Mouse (Mus musculus) forebrain, embryonic 12.5 days (tissue): Measurements from ENCODE around the gene Dach2. TPM values are rescaled to one million over a fixed set of nuclear protein-coding genes. Genes with fewer than 3 reads are reported as not detected.

Experiments used
- ATAC-seq: fragments of 200-750 bp; cut with Nextera tagmentation; 2 replicates; pipeline ENCODE4 v1.8.0; 2017; ENCODE audit warnings: moderate TSS enrichment; ENCODE audit not compliant: low FRiP score
- H3K27ac ChIP-seq: fragments of 300-500 bp; sonication (generic); 2 replicates; pipeline ENCODE4 v1.5.1; 2016; ENCODE audit warnings: mild to moderate bottlenecking
- H3K27me3 ChIP-seq: fragments of 300-500 bp; sonication (generic); 2 replicates; pipeline ENCODE4 v1.6.1; 2016; ENCODE audit warnings: mild to moderate bottlenecking
- H3K36me3 ChIP-seq: fragments of 300-500 bp; sonication (generic); replicated peaks from 2 replicates; pipeline ENCODE4 v1.6.1; 2016; ENCODE audit warnings: mild to moderate bottlenecking
- H3K4me1 ChIP-seq: fragments of 300-500 bp; sonication (generic); 2 replicates; pipeline ENCODE4 v1.6.1; 2016
- H3K4me2 ChIP-seq: fragments of 300-500 bp; sonication (generic); 2 replicates; pipeline ENCODE4 v1.6.1; 2016; ENCODE audit warnings: mild to moderate bottlenecking, moderate library complexity
- H3K4me3 ChIP-seq: fragments of 300-500 bp; sonication (generic); replicated peaks from 2 replicates; pipeline ENCODE4 v1.5.1; 2016; ENCODE audit warnings: mild to moderate bottlenecking
- H3K9ac ChIP-seq: fragments of 300-500 bp; sonication (generic); 2 replicates; pipeline ENCODE4 v1.6.1; 2016; ENCODE audit warnings: mild to moderate bottlenecking
- H3K9me3 ChIP-seq: fragments of 300-500 bp; sonication (generic); 2 replicates; pipeline ENCODE4 v1.6.1; 2016
- WGBS: fragments of 180-500 bp; shearing (Covaris S2); methylation state at CpG from one replicate; pipeline ENCODE4 v1.1.7; 2016; 5-methylcytosine and 5-hydroxymethylcytosine counted together
- polyA plus RNA-seq: library from polyadenylated mRNA; unstranded; fragments of >200 nt; fragmentation: Nextera tagmentation; extraction: Ambion mirVana; gene quantifications from 2 replicates; pipeline ENCODE4 v1.2.1, GENCODE M21; 2016

The Dach2 gene
- polyA plus RNA-seq, 1 experiment from 2014 or later = 10.3 TPM

DNA sequence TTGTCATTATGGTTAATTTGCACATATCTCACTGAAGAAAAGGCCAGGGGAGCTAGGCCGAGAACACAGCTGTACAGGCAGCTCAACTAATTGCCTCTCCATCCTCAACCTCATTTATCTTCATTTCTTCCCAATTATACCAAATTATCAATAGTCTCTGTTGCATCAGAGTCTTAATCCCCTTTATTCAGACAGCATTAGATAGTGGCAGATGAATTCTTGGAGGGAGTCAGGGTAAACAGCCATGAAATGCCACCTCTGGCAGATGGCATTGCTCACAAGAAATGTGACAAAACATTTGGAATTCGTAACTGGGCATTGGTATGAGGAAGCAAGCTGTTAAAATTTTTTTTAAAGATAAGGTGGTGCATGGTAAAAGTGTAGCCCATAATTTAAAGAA is 389.9 kb downstream of the Dach2 start:
- no peak overlapping the region for H3K27ac ChIP-seq
- no peak overlapping the region for H3K9ac ChIP-seq
- no peak for ATAC-seq
- H3K4me2 ChIP-seq = no peak overlapping the region
- H3K4me1 ChIP-seq = no peaks in the 10 kb centered on the region
- H3K9me3 ChIP-seq = no peaks in the 10 kb centered on the region
- no peaks in the 10 kb centered on the region for H3K27me3 ChIP-seq
- H3K4me3 ChIP-seq = no peak overlapping the region
- H3K36me3 ChIP-seq = no peaks in the 10 kb centered on the region
- WGBS = 57% methylated on average over 2 of the region's 2 CpGs

DNA sequence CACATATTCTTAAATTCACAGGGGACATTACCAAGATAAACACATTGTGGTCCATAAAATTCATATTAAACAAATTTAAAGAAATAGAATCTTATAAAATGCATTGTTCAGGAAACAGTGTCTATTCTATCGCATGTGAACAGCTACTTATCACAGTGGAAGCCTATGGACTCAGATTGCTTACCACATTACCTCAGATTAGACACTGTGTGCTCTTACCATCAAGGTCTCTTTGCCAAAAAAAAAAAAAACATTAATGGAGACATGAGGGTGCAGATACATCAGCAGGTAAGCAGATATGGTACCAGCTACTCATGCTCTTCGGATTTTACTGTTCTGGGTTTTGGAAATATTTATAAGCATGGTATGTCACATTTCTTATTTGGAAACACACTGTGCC is 415.1 kb downstream of the Dach2 start:
- H3K27ac ChIP-seq = no peak overlapping the region
- no peak for ATAC-seq
- H3K4me3 ChIP-seq = no peak overlapping the region
- no peak overlapping the region for H3K4me2 ChIP-seq
- no peaks in the 10 kb centered on the region for H3K9me3 ChIP-seq
- H3K36me3 ChIP-seq = no peaks in the 10 kb centered on the region
- WGBS = 89% methylated on average over 2 of the region's 2 CpGs
- H3K4me1 ChIP-seq = no peaks in the 10 kb centered on the region
- no peaks in the 10 kb centered on the region for H3K27me3 ChIP-seq
- no peak overlapping the region for H3K9ac ChIP-seq

DNA sequence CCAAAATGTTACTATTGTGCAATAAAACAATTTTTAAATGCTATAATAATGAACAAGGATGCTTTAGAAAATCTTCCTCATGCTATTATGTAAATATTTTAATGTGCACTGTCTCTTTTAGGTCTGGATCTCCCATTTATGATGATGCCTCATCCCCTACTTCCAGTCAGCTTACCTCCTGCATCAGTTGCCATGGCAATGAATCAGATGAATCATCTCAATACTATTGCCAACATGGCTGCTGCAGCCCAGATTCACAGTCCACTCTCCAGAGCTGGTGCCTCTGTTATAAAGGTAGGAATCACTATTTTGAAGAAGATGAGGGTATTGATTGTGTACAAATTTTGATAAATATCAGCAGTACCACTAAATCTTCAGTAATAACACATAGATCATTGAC is 426.8 kb downstream of the Dach2 start:
- H3K4me2 ChIP-seq = no peak overlapping the region
- H3K9ac ChIP-seq = no peak overlapping the region
- H3K36me3 ChIP-seq = no peaks in the 10 kb centered on the region
- H3K4me3 ChIP-seq = no peak overlapping the region
- H3K4me1 ChIP-seq = no peaks in the 10 kb centered on the region
- H3K27ac ChIP-seq = no peak overlapping the region
- no peaks in the 10 kb centered on the region for H3K9me3 ChIP-seq
- no peaks in the 10 kb centered on the region for H3K27me3 ChIP-seq
- no peak for ATAC-seq

DNA sequence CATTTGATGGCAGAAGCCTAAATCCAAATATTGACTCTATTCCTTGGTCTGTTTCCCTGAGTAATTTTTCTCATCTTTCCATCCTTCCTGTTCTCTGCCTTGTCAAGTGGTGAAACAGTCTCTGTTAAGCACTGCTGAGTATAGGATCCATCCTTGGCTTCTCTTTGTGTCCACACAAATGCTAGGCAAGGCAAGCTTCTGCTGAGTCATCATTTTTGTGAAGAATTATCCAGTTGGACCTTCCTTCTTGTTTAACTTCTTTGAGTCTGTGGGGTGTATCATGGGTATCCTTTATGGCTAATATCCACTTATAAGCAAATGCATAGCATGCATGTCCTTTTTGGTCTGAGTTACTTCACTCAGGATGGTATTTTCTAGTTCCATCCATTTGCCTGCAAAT is 449.8 kb downstream of the Dach2 start:
- ATAC-seq = no peak
- Histone ChIP-seq H3K27me3 (no peaks in the 10 kb centered on the region), H3K9ac (no peak overlapping the region), H3K4me2 (no peak overlapping the region), H3K27ac (no peak overlapping the region), H3K4me1 (no peaks in the 10 kb centered on the region), H3K9me3 (no peaks in the 10 kb centered on the region), H3K36me3 (no peaks in the 10 kb centered on the region), H3K4me3 (no peak overlapping the region)

DNA sequence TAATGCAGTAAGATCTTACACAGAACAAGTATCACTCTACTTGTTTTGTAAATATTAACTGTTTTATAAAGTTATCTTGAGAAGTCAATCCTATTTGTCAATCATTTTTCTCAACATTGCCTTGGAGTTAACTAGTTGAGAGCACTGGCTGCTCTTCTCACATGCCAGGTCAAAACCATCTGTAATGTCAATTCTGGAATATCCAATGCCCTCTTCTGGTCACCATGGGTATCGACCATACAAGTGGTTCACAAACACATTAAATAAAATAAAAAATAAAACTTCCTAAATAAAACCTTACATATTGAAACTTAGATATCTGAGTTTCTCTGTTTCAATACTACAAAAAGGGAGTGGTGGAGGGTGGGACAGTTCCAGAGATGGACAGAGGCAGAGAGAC is 495.0 kb downstream of the Dach2 start:
- Histone ChIP-seq H3K27me3 (no peaks in the 10 kb centered on the region), H3K4me3 (no peak overlapping the region), H3K27ac (no peak overlapping the region), H3K36me3 (no peaks in the 10 kb centered on the region), H3K9me3 (no peaks in the 10 kb centered on the region), H3K4me1 (no peaks in the 10 kb centered on the region), H3K9ac (no peak overlapping the region), H3K4me2 (no peak overlapping the region)
- 29% methylated on average over 1 of the region's 1 CpGs for WGBS
- ATAC-seq = no peak

DNA sequence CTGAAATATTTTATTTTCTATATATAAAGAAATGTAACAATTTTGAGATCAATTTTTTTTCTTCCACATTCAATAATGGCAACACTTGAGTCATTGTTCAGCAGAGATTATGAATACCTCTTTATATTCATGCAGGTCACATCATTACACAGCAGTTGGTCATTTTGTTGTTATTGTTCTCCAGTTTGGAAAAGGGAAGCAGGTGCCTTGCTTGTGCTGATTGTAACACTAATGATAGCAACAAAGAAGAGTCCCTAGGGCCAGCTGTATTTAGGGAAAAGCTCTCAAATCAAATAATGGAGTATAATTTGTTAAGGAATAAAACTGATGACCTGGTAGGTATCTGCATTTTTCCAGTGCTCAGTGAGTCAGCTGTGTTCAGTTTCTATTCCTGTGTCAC is 513.1 kb downstream of the Dach2 start:
- no peaks in the 10 kb centered on the region for H3K36me3 ChIP-seq
- H3K9me3 ChIP-seq = no peaks in the 10 kb centered on the region
- no peaks in the 10 kb centered on the region for H3K27me3 ChIP-seq
- H3K4me2 ChIP-seq = no peak overlapping the region
- no peak for ATAC-seq
- no peak overlapping the region for H3K27ac ChIP-seq
- no peak overlapping the region for H3K4me3 ChIP-seq
- H3K4me1 ChIP-seq = no peaks in the 10 kb centered on the region
- H3K9ac ChIP-seq = no peak overlapping the region

DNA sequence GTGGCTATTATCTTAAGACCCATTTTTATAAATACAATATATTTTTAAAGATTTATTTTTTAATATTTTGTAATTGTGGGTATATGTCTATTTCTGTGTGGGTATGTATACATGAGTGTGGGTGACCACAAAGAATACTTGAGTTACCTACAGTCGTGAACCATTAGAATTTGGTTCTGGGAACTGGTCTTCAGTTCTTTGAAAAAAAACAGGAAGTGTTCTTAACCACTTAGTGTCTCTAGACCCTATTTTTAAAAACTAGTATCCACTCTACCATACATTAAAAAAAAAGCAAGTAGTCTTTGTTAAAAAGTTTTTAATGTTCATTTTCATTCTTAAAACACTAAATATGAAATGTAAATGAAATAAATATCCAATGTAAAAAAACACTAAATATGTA is 529.5 kb downstream of the Dach2 start:
- WGBS = 62% methylated on average over 1 of the region's 1 CpGs
- no peak for ATAC-seq
- Histone ChIP-seq H3K9me3 (no peaks in the 10 kb centered on the region), H3K4me2 (no peak overlapping the region), H3K9ac (no peak overlapping the region), H3K36me3 (no peaks in the 10 kb centered on the region), H3K4me3 (no peak overlapping the region), H3K4me1 (no peaks in the 10 kb centered on the region), H3K27me3 (no peaks in the 10 kb centered on the region), H3K27ac (no peak overlapping the region)

DNA sequence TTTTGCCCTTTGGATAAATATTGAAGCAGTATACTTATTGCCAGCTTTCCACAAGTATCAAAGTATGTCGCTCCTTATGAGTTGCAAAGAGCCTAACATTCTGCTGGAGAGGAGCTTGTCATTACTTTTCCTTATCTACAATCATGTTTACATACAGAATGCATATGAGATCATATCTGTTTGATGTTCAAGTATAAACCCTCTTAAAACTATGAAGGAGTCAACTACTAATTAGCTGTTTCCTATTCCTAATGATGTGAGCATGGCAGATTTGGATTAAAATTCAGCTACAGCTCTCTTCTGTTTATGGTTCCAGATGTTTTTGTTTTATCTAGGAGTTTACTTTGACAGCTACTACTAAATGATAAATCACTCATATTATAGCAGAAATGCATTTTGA is 535.8 kb downstream of the Dach2 start:
- H3K27me3 ChIP-seq = no peaks in the 10 kb centered on the region
- no peaks in the 10 kb centered on the region for H3K36me3 ChIP-seq
- H3K4me3 ChIP-seq = no peak overlapping the region
- no peak overlapping the region for H3K9ac ChIP-seq
- no peak overlapping the region for H3K4me2 ChIP-seq
- no peak overlapping the region for H3K27ac ChIP-seq
- no peak for ATAC-seq
- H3K4me1 ChIP-seq = no peaks in the 10 kb centered on the region
- WGBS = 88% methylated on average over 1 of the region's 1 CpGs
- H3K9me3 ChIP-seq = no peaks in the 10 kb centered on the region

DNA sequence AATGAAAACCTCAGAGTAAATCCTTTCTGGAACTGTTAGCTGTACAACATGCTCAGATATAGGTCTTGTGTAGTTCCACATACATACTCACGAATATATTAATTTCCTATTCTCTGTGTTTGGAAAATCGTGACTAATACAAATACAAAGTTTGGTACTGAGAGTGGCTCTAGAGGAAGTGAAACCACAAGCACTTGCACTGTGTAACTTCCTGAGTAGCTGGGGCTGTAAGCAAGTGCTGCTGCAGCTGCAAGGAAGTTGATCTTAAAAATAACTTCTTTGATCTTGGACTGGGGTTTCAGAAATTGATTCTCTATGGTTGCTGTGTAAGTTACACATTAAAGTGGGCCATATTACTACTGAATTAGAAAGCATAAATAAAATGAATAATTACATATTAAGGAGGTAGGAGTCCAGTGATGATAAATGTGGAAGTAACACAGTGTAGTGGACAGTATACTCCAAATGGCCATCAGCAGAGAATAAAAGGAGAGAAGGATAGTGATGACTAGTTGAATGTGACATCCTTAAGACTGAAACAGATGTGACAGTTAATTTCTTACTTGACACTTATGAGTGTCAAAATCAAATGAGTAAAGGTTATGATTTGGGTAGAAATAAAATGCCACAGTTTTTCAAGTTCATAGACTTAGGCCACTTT is 570.7 kb downstream of the Dach2 start:
- no peaks in the 10 kb centered on the region for H3K4me1 ChIP-seq
- no peak overlapping the region for H3K9ac ChIP-seq
- no peaks in the 10 kb centered on the region for H3K27me3 ChIP-seq
- no peak overlapping the region for H3K4me2 ChIP-seq
- WGBS = 72% methylated on average over 2 of the region's 2 CpGs
- no peak overlapping the region for H3K27ac ChIP-seq
- H3K9me3 ChIP-seq = no peaks in the 10 kb centered on the region
- no peak overlapping the region for H3K4me3 ChIP-seq
- ATAC-seq = no peak
- no peaks in the 10 kb centered on the region for H3K36me3 ChIP-seq

Other genes starting within 250 kb of the Dach2 start
- gene Chm, start 112.0 kb upstream of the Dach2 start, polyA plus RNA-seq = 15.0 and 16.6 TPM in 2 replicates